Mouse (Mus musculus) cortical plate, adult 2 months (tissue): ENCODE data around the gene Nlrc3. TPM values are rescaled to one million over a fixed set of nuclear protein-coding genes. Genes with fewer than 3 reads are reported as not detected.
"Not testable (repeated sequence)": the region's sequence is repeated elsewhere in the genome, so short reads cannot be mapped to it uniquely, and the experiment has no call there.

ENCODE experiments used
- H3K27ac ChIP-seq: fragments of 200-500 bp; 2 replicates; pipeline ENCODE4 v1.5.1; 2012; ENCODE audit warnings: low read length, control low read depth, inconsistent platforms; ENCODE audit not compliant: insufficient read depth
- H3K4me1 ChIP-seq: fragments of 200-500 bp; 2 replicates; pipeline ENCODE4 v1.6.1; 2011; ENCODE audit warnings: low read length; ENCODE audit not compliant: control insufficient read depth, insufficient read depth
- H3K4me3 ChIP-seq: fragments of 200-500 bp; 2 replicates; pipeline ENCODE4 v1.5.1; 2011; ENCODE audit warnings: mild to moderate bottlenecking, low read length, control low read depth; ENCODE audit not compliant: insufficient read depth
- CTCF ChIP-seq: fragments of 200-500 bp; IDR thresholded peaks from 2 replicates; pipeline ENCODE4 v1.5.1; 2011; ENCODE audit warnings: mild to moderate bottlenecking, control low read depth, low read length; ENCODE audit not compliant: insufficient read depth; ENCODE audit errors: extremely low read depth
- POLR2A ChIP-seq: fragments of 200-500 bp; IDR thresholded peaks from 2 replicates; pipeline ENCODE4 v1.6.1; 2011; ENCODE audit warnings: mild to moderate bottlenecking, low read length, control low read depth; ENCODE audit not compliant: insufficient read depth; ENCODE audit errors: extremely low read depth
- polyA plus RNA-seq: library from polyadenylated mRNA; depleted of rRNA; stranded (reverse); fragments of >200 nt; gene quantifications from 2 replicates; pipeline ENCODE4 v1.2.3, GENCODE M21; 2012

Gene Nlrc3
- polyA plus RNA-seq, 1 experiment: 0.92 TPM

DNA sequence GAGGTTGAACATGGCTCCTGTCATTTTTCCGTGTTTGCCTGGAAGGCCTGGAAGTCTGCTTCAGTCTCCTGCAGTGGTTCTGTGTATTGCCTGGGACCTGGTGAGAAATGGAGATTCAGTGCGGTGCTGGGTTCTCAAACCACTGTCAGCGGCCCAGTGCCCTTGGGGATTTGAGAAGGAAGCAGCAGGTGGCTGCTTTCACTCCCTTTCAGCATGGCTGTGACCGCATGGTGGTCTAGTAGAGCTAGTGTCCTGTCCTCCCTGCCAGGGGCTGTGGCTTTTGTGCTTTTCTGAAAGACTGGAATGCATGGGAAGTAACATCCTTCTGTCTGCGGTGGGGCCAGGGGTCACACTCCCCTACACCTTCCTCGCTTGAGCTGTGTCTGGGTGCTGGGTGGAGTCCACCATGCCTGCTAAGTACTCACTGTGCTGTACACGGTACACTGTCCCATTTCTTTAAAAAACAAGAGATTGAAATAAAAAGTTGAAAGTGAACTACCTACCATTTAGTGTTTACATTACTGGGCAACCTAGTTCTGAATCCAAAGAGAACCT lies 6.8 kb upstream of the Nlrc3 start:
- Histone ChIP-seq H3K4me3 (no peak overlapping the region), H3K27ac (no peak overlapping the region), H3K4me1 (no peaks in the 10 kb centered on the region)
- no peak for TF ChIP-seq POLR2A
- no peak for TF ChIP-seq CTCF

DNA sequence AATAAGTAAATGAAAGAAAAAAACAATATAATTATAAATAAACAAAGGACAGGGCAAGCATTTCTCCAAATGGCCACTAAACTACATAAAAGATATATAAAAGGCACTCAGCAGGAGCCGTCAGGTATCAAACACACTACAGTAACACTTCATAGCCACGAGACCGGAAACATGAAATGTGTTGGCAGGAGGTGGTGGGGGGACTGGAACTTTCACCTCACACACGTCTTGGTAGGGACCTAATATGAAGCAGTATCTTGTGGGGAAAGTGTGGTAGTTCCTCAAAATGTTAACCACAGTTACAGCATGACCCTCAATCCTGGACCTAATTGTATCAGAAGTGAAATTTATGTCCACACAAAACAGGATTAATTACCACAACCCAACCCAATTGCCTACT lies 5.7 kb upstream of the Nlrc3 start:
- Histone ChIP-seq H3K4me3 (no peak overlapping the region), H3K27ac (no peak overlapping the region), H3K4me1 (no peaks in the 10 kb centered on the region)
- TF ChIP-seq CTCF (no peak), POLR2A (no peak)

DNA sequence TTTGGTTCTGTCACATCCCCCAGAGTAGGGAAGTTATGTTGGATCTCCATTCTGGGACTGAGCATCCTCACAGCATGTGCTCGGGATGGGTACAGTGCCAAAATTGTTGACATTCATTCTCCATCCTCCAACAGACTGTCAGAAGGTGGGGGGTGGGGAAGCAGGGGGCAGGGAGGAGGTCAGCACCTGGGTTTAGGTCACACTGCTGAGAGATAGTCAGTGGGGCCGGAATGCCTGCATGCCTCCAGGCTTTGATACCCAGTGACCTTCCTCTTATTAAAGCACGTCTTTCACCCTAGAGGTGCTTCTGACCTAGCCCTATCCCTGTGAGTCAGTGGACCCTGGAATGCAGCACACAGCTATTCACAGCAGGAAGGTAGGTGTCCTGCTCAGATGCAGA lies 280 bp upstream of the Nlrc3 start:
- Histone ChIP-seq H3K4me3 (no peak overlapping the region), H3K4me1 (no peaks in the 10 kb centered on the region), H3K27ac (no peak overlapping the region)
- TF ChIP-seq CTCF (no peak), POLR2A (no peak)

DNA sequence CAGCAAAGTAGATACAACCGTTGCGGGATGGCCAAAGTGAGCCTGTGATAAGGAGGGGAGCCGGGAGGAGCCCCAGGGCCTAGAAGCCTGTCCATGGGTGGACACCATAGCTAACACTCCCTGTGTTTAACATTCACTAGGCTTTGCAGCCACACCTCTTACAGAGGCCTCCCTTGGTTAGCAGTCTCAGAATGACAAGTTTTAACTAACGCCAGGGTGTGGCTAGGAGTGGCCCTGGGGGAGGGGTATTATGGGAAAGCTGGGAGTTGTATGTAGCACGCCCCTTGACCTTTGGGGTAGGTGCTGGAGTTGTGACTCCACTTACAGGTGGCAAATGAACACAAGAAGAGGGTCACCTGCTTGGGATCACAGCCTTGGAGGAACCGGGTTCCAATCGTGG lies 774 bp downstream of the Nlrc3 start:
- no peaks in the 10 kb centered on the region for H3K4me1 ChIP-seq
- H3K27ac ChIP-seq: no peak overlapping the region
- TF ChIP-seq CTCF: no peak
- no peak for TF ChIP-seq POLR2A
- H3K4me3 ChIP-seq: no peak overlapping the region

DNA sequence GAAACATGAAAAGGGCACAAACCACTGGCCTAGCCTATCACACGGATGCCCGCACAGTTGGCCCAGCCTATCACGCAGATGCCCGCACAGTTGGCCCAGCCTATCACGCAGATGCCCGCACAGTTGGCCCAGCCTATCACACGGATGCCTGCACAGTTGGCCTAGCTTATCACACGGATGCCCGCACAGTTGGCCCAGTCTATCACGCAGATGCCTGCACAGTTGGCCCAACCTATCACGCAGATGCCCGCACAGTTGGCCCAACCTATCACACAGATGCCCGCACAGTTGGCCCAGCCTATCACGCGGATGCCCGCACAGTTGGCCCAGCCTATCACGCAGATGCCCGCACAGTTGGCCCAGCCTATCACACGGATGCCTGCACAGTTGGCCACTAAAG lies 2.0 kb downstream of the Nlrc3 start:
- H3K4me1 ChIP-seq, H3K4me3 ChIP-seq, H3K27ac ChIP-seq: not testable (repeated sequence)

DNA sequence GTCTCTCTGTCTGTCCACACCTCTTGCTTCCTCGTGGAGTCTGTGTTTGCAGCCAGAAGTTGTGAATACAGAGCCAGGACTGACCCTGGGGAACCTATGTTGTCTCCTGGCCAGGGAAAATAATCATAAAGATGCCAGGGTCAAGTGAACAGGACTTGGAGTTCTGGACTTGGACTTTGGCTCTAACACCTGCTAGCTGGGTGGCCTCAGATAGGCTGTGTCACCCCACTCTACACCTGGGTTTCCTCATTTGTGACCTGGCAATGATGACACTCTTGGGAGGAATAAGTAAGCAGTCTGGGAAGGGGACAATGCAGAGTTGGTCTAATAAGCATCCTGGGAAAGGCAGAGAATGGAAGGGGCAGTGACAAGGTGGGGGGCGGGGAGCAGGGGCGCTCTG lies 10.9 kb downstream of the Nlrc3 start:
- H3K4me3 ChIP-seq: no peak overlapping the region
- no peaks in the 10 kb centered on the region for H3K4me1 ChIP-seq
- H3K27ac ChIP-seq: no peak overlapping the region
- TF ChIP-seq CTCF (no peak), POLR2A (no peak)

DNA sequence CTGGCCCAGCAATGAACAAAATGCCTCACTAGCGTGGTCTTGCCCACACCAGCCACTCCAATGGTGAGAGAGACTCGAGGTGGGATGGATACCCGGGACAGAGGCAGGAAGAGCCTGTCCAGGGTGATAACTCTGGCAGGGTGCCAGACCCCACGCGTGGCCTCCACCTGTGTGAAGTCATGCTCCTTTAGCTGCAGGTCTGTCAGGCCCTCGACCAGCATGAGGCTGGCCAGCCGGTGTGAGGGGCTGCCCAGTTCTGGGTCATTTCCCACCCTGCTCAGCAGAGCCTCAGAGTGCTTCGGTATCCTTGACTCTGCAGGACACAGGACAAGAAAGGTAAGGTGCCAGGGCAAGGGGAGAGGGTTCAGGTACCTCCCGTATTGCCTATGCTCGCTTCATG lies 11.4 kb downstream of the Nlrc3 start:
- TF ChIP-seq CTCF (no peak), POLR2A (no peak)
- Histone ChIP-seq H3K4me1 (no peaks in the 10 kb centered on the region), H3K27ac (no peak overlapping the region), H3K4me3 (no peak overlapping the region)

DNA sequence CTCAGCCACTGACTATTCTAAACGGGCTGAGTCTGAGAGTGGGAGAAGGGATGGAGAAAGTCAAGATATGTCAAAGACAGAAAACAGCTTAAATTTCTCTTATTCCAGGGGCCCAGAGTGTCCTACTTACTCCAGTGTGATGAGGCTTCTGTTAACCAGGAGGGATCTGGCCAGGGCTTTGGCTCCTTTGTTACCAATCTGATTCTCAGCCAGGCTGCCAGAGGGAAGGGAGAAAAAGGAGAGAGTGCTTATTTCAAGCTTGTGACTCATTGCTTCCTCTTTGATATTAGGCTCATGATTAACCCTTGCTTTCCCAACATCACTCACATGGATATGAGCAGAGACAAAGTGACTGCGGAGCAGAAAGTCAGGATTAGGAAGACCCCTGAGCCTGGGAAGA lies 17.2 kb downstream of the Nlrc3 start:
- no peaks in the 10 kb centered on the region for H3K4me1 ChIP-seq
- no peak overlapping the region for H3K27ac ChIP-seq
- H3K4me3 ChIP-seq: no peak overlapping the region
- no peak for TF ChIP-seq CTCF
- TF ChIP-seq POLR2A: no peak

DNA sequence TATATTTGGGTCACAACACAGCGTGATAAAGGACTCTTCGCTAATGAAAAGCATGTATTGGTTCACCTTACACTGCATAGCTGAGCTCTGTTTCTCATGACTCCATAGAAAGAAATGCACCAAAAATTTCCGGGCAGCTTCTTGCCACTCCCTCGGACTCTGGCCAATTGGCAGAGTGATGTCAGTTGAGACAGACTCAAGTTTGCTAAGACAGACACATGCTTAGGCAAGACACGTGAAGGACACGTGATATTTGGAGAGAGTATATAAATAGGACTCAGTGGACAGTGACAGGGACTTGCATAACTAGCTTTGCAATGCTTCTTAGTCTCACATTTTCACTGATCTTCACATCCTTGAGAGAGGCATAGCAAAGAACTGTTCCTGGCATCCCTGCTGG lies 20.1 kb downstream of the Nlrc3 start:
- H3K4me1 ChIP-seq: no peaks in the 10 kb centered on the region
- no peak overlapping the region for H3K4me3 ChIP-seq
- TF ChIP-seq CTCF (no peak), POLR2A (no peak)
- H3K27ac ChIP-seq: no peak overlapping the region

DNA sequence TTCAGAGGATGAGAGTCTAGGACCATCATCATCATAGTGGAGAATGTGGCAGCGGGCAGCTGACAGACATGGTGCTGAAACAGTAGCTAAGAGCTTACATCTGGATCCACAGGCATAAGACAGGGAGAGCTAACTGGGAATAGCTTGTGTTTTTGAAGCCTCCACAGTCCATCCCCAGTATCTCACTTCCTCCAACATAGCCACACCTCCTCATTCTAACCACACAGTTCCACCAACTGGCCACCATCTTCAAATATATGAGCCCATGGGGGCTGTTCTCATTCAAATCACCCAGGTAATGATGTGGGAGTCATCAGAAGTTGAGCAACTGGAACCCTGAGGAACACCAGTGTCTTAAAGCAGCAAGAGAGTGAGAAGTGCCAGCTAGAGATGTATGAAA lies 25.3 kb downstream of the Nlrc3 start:
- no peak for TF ChIP-seq POLR2A
- no peaks in the 10 kb centered on the region for H3K4me1 ChIP-seq
- no peak overlapping the region for H3K4me3 ChIP-seq
- H3K27ac ChIP-seq: no peak overlapping the region

DNA sequence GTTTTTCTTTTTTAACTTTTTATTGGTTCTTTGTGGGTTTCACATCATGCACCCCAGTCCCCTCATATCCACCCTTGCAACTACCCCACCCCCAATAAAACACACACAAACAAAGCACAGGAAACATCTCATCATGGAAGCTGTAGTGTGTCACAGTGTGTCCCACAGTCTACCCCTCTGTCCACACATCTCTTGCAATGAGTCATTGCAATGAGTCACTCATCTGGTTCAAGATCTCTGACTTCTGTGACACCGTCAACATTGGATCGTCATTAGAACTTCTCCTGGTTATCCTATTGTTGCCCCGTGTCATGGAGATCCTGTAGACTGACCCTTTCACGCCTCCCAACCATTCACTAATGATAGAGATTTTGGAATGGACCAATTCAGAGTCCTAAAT lies 41.7 kb downstream of the Nlrc3 start:
- TF ChIP-seq POLR2A: no peak
- no peak for TF ChIP-seq CTCF
- H3K4me3 ChIP-seq: no peak overlapping the region
- no peaks in the 10 kb centered on the region for H3K4me1 ChIP-seq
- no peak overlapping the region for H3K27ac ChIP-seq
